Mouse (Mus musculus) stomach, postnatal 0 days (tissue): ENCODE data around the gene Igsf9b.

Experiments used
- CTCF ChIP-seq: IDR thresholded peaks from 2 replicates; pipeline ENCODE4 v1.5.1; 2016; ENCODE audit warnings: antibody characterized with exemption, low read depth, mild to moderate bottlenecking, moderate library complexity
- EP300 ChIP-seq: optimal IDR thresholded peaks from 2 replicates; pipeline ENCODE3; 2016; ENCODE audit warnings: antibody characterized with exemption

- TF ChIP-seq CTCF: no peak
- no peak for TF ChIP-seq EP300
These were observed 11.0 kb downstream of the Igsf9b start for GRCm38 (mm10) chr9:27310005-27310404.
